Mouse (Mus musculus) CH12.LX (cell line): ENCODE measurements at regions not wholly inside any gene's neighbourhood (a gene's known extent, or its start where the extent isn't known, plus 50 kb on each side); places are given as distances from the start of the nearest gene placed in this dataset.

ENCODE experiments used
- DNase-seq: peaks from one replicate; pipeline ENCODE4 v3.0.0-alpha.2; 2013; ENCODE audit errors: extremely low read depth
- H3K27ac ChIP-seq: 2 replicates; pipeline ENCODE4 v1.5.1; 2012; ENCODE audit warnings: low read depth, mild to moderate bottlenecking, control low read depth, moderate library complexity; ENCODE audit not compliant: insufficient read depth
- H3K27me3 ChIP-seq: replicated peaks from 2 replicates; pipeline ENCODE3; 2012; ENCODE audit warnings: inconsistent platforms
- H3K36me3 ChIP-seq, 2 experiments: replicated peaks in 1 of 2; 2 replicates each; pipeline versions ENCODE3 to v1.6.1; 2012; ENCODE audit warnings: inconsistent platforms in 1 of 2, low read length in 1 of 2, mild to moderate bottlenecking in 1 of 2, mixed read lengths in 1 of 2, moderate library complexity in 1 of 2; ENCODE audit not compliant: control insufficient read depth in 1 of 2, insufficient read depth in 1 of 2
- H3K4me1 ChIP-seq, 2 experiments: 2 replicates each; pipeline ENCODE4 v1.6.1; 2012; ENCODE audit warnings: inconsistent platforms in 1 of 2, moderate library complexity in 1 of 2; ENCODE audit not compliant: insufficient read depth in 2 of 2, control insufficient read depth in 1 of 2
- H3K4me2 ChIP-seq: 2 replicates; pipeline ENCODE4 v1.6.1; 2012; ENCODE audit warnings: low read depth, mild to moderate bottlenecking, control low read depth; ENCODE audit not compliant: poor library complexity, insufficient read depth, severe bottlenecking
- H3K4me3 ChIP-seq, 3 experiments: fragments of 150-350 bp in 1 of 3; sonication (generic) in 1 of 3; replicated peaks in 1 of 3; 2 replicates each; pipeline versions ENCODE3 to v1.5.1; 2011 to 2012; ENCODE audit warnings: low read depth in 2 of 3, low read length in 2 of 3, mild to moderate bottlenecking in 2 of 3, moderate library complexity in 2 of 3, control low read depth in 1 of 3, improper control_type of control experiment in 1 of 3, inconsistent platforms in 1 of 3, mixed read lengths in 1 of 3; ENCODE audit not compliant: poor library complexity in 1 of 3
- H3K79me2 ChIP-seq: replicated peaks from 2 replicates; pipeline ENCODE4 v1.6.1; 2012; ENCODE audit warnings: mild to moderate bottlenecking, moderate library complexity; ENCODE audit not compliant: control insufficient read depth, poor library complexity, insufficient read depth, severe bottlenecking; ENCODE audit errors: extremely low read depth
- H3K9ac ChIP-seq: 2 replicates; pipeline ENCODE4 v1.6.1; 2012; ENCODE audit warnings: low read depth, mild to moderate bottlenecking, control low read depth, moderate library complexity; ENCODE audit not compliant: insufficient read depth
- H3K9me3 ChIP-seq: replicated peaks from 2 replicates; pipeline ENCODE3; 2012; ENCODE audit warnings: low read length, inconsistent platforms, mixed read lengths
- CHD2 ChIP-seq: IDR thresholded peaks from 2 replicates; pipeline ENCODE4 v1.6.1; 2011; ENCODE audit warnings: low read length, improper control_type of control experiment
- ELF1 ChIP-seq: IDR thresholded peaks from 2 replicates; pipeline ENCODE4 v1.6.1; 2014; ENCODE audit warnings: low read depth, mild to moderate bottlenecking, inconsistent platforms, low read length, improper control_type of control experiment
- GABPA ChIP-seq: IDR thresholded peaks from 2 replicates; pipeline ENCODE4 v1.6.1; 2012; ENCODE audit warnings: low read depth, low read length, improper control_type of control experiment, inconsistent platforms; ENCODE audit not compliant: insufficient replicate concordance
- HCFC1 ChIP-seq: IDR thresholded peaks from 2 replicates; pipeline ENCODE4 v1.6.1; 2012; ENCODE audit warnings: low read depth, mild to moderate bottlenecking, inconsistent platforms, low read length, improper control_type of control experiment
- IRF4 ChIP-seq: IDR thresholded peaks from 2 replicates; pipeline ENCODE4 v1.6.1; 2014; ENCODE audit warnings: low read depth, mild to moderate bottlenecking, inconsistent platforms, low read length, improper control_type of control experiment
- MEF2A ChIP-seq: IDR thresholded peaks from 2 replicates; pipeline ENCODE4 v1.6.1; 2014; ENCODE audit warnings: low read depth, mild to moderate bottlenecking, inconsistent platforms, low read length, improper control_type of control experiment, borderline replicate concordance
- MXI1 ChIP-seq: IDR thresholded peaks from 2 replicates; pipeline ENCODE4 v1.6.1; 2011; ENCODE audit warnings: mild to moderate bottlenecking, low read depth, low read length, improper control_type of control experiment
- MYC ChIP-seq: IDR thresholded peaks from 2 replicates; pipeline ENCODE4 v1.6.1; 2011; ENCODE audit warnings: low read depth, mild to moderate bottlenecking, improper control_type of control experiment, low read length
- NELFE ChIP-seq: IDR thresholded peaks from 2 replicates; pipeline ENCODE4 v1.6.1; 2011; ENCODE audit warnings: low read depth, low read length, improper control_type of control experiment
- PAX5 ChIP-seq: IDR thresholded peaks from 2 replicates; pipeline ENCODE4 v1.6.1; 2012; ENCODE audit warnings: low read length, inconsistent platforms, mixed read lengths
- POLR2A ChIP-seq: IDR thresholded peaks from 2 replicates; pipeline ENCODE4 v1.6.1; 2011; ENCODE audit warnings: low read depth, mild to moderate bottlenecking, improper control_type of control experiment, low read length
- POLR2AphosphoS2 ChIP-seq: IDR thresholded peaks from 2 replicates; pipeline ENCODE4 v1.6.1; 2011; ENCODE audit warnings: low read depth, low read length, improper control_type of control experiment
- RAD21 ChIP-seq: IDR thresholded peaks from 2 replicates; pipeline ENCODE4 v1.6.1; 2011; ENCODE audit warnings: low read depth, mild to moderate bottlenecking, low read length, improper control_type of control experiment, moderate library complexity
- RCOR1 ChIP-seq: conservative IDR thresholded peaks from 2 replicates; pipeline ENCODE4 v1.6.1; 2012; ENCODE audit warnings: low read depth, mild to moderate bottlenecking, inconsistent platforms, low read length, improper control_type of control experiment
- SMC3 ChIP-seq: IDR thresholded peaks from 2 replicates; pipeline ENCODE4 v1.6.1; 2011; ENCODE audit warnings: low read depth, low read length, improper control_type of control experiment
- TBP ChIP-seq: conservative IDR thresholded peaks from 2 replicates; pipeline ENCODE4 v1.6.1; 2011; ENCODE audit warnings: low read depth, low read length, improper control_type of control experiment
- TCF12 ChIP-seq: IDR thresholded peaks from 2 replicates; pipeline ENCODE4 v1.6.1; 2014; ENCODE audit warnings: low read depth, mild to moderate bottlenecking, inconsistent platforms, low read length, improper control_type of control experiment
- UBTF ChIP-seq: IDR thresholded peaks from 2 replicates; pipeline ENCODE4 v1.6.1; 2012; ENCODE audit warnings: low read depth, mild to moderate bottlenecking, inconsistent platforms, low read length, improper control_type of control experiment, moderate library complexity
- ZC3H11A ChIP-seq: IDR thresholded peaks from 2 replicates; pipeline ENCODE4 v1.6.1; 2012; ENCODE audit warnings: low read depth, mild to moderate bottlenecking, inconsistent platforms, low read length, improper control_type of control experiment
- ZMIZ1 ChIP-seq: IDR thresholded peaks from 2 replicates; pipeline ENCODE4 v1.6.1; 2012; ENCODE audit warnings: low read depth, mild to moderate bottlenecking, inconsistent platforms, low read length, improper control_type of control experiment
- dilution Hi-C: fragments of 300-500 bp; cut with MboI; formaldehyde crosslinking; loops from 2 replicates; pipeline ENCODE4 v1.14.3; 2020; ENCODE audit warnings: low sequenced_read_pairs; ENCODE audit not compliant: extremely low pct_unique_long_range_greater_than_20kb, extremely low pct_ligation_motif_present
- in situ Hi-C: fragments of 300-500 bp; cut with MboI; formaldehyde crosslinking; loops from 3 replicates; pipeline ENCODE4 v1.14.3; 2019; ENCODE audit warnings: low sequenced_read_pairs, low pct_ligation_motif_present, low pct_unique_long_range_greater_than_20kb, mixed read lengths

DNA sequence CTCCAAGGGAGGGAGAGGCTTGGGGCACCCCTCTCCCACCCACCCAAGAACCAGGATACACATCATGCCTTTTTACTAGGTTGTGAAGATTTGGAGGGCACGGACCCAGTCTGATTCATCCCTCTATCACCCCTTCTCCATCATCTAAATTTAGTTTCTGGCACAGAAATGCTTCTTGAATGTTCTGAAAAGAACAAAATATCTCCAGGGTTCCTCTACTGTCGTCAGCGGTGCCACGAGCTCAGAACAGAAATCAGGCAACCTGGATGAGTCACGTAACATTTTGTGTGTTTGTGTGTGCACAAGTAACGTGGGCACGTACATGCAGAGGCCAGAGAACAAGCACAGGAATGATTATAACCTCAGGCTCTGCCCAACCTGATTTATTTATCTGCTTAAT lies 99.1 kb upstream of the Mkln1 start:
- TF ChIP-seq ZMIZ1: no peak
- TF ChIP-seq RAD21: no peak
- no peak for TF ChIP-seq ELF1
- no peak for TF ChIP-seq NELFE
- TF ChIP-seq POLR2AphosphoS2: no peak
- no peak for TF ChIP-seq ZC3H11A
- Histone ChIP-seq H3K27ac (no peak overlapping the region), H3K4me3 (no peak overlapping the region), H3K9ac (no peak overlapping the region), H3K36me3 (no peaks in the 10 kb centered on the region), H3K4me2 (no peak overlapping the region), H3K4me1 (peaks cover 0 to 30% of the 10 kb centered on the region in 2 experiments; a peak in 2 of 4 replicates), H3K27me3 (no peaks in the 10 kb centered on the region), H3K9me3 (no peaks in the 10 kb centered on the region), H3K79me2 (no peaks in the 10 kb centered on the region)
- dilution Hi-C loops: no loop called here
- no peak for DNase-seq
- in situ Hi-C loops: no loop called here

DNA sequence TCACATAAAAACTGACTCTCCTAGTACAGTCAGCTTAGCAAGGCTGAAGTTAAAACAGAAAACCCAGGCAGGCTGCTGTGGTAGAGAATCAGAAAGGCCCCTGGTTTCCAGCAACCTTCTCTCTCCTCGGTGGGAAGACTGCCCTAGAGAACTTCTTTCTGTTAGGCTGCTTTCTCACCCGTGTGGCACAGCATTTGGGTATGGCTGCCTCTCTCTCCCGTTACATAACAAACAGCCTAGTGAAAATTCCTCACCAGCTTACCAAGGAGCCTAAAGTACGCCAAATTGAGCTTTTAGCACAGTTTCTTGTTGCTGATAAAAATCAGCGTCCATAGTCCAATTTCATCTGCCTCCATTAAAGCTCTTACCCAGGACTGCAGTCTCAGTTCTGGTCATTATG lies 92.8 kb upstream of the Mkln1 start:
- Histone ChIP-seq H3K9me3 (no peaks in the 10 kb centered on the region), H3K27ac (no peak overlapping the region), H3K4me3 (no peak overlapping the region), H3K79me2 (no peaks in the 10 kb centered on the region), H3K9ac (no peak overlapping the region), H3K27me3 (no peaks in the 10 kb centered on the region), H3K36me3 (no peaks in the 10 kb centered on the region), H3K4me1 (no peaks in the 10 kb centered on the region), H3K4me2 (no peak overlapping the region)
- dilution Hi-C loops (no loop called here), in situ Hi-C loops (no loop called here)
- TF ChIP-seq UBTF (no peak), GABPA (no peak), TCF12 (no peak), MEF2A (no peak), RCOR1 (no peak), MXI1 (no peak), MYC (no peak), PAX5 (no peak), HCFC1 (no peak), POLR2A (no peak), SMC3 (no peak), NELFE (no peak), IRF4 (no peak), CHD2 (no peak), TBP (no peak), RAD21 (no peak), ZMIZ1 (no peak)
- DNase-seq: no peak
